In the genomic region with DNA sequence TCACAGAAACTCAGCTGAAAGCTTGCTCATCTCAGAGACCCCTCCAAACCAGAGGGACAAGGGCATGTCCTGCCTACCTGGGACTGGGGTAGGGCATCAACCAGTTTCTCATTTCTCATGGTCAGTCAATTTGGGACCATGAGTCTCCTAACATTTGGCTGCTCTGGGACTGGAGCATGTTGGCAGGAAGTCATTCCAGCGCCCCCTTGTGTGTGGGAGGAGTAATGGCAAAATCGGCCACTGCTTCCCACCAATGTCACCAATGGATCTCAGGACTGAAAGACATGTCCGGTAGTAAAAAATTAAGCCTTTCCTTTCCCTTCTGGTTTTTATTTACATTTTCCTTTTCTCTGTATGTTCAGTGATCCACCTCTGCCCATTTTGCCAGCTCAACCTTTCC, we compare ENCODE assay signal across 9 mouse cellular contexts.
A peak's percentile ranks its signal among the peaks of the same experiment; 100 is the strongest.
DNase-seq lines count a peak whose midpoint lies in the region; ATAC-seq and TF ChIP-seq lines count a peak whose summit lies in the region.
"Had no signal": no experiment of that assay in that cellular context is flagged by ENCODE, and none has a peak within 500 bp of the region (broad histone marks: within the 10 kb centered on the region; RNA-seq: fewer than 3 reads in every experiment).

No protein-coding gene starts in this region.

- intact Hi-C loops in heart, adult 2 months (cut with DNase I), result loop anchor here (1.0 kb wide), 1 partner anchor 116 kb away; no protein-coding TSS in a partner anchor
- intact Hi-C loops in gastrocnemius, postnatal 36 days (cut with DNase I), result no loop called here

- H3K9me3 ChIP-seq in stomach, postnatal 0 days (ENCODE audit: control insufficient read depth, low read length), result no peaks in the 10 kb centered on the region

- 57% methylated on average over 3 of the region's 3 CpGs for WGBS in heart, adult 2 months
- 69% methylated on average over 3 of the region's 3 CpGs for WGBS in stomach, postnatal 0 days

- no peaks in the 10 kb centered on the region for H3K4me1 ChIP-seq in heart, adult 2 months (ENCODE audit: control insufficient read depth, insufficient read depth, low read length)
- H3K4me1 ChIP-seq in stomach, postnatal 0 days (replicated peaks; ENCODE audit: control insufficient read depth, insufficient read depth), result no peaks in the 10 kb centered on the region

- no peak overlapping the region for H3K27ac ChIP-seq in heart, adult 2 months
- no peak overlapping the region for H3K27ac ChIP-seq in stomach, postnatal 0 days (replicated peaks)

- no peak overlapping the region for H3K4me3 ChIP-seq in heart, adult 2 months
- no peak overlapping the region for H3K4me3 ChIP-seq in stomach, postnatal 0 days (ENCODE audit: low read depth, low read length)

- TF ChIP-seq EP300 in heart, adult 2 months (IDR thresholded peaks at IDR 0.05; ENCODE audit: insufficient read depth, low read depth, low read length), result no peak
- TF ChIP-seq EP300 in stomach, postnatal 0 days (optimal IDR thresholded peaks at IDR 0.05), result no peak

- H3K36me3 ChIP-seq in heart, adult 2 months (ENCODE audit: control insufficient read depth, insufficient read depth, low read length), result no peaks in the 10 kb centered on the region
- H3K36me3 ChIP-seq in stomach, postnatal 0 days (ENCODE audit: control insufficient read depth, insufficient read depth, low read length), result no peaks in the 10 kb centered on the region

- H3K79me2 ChIP-seq in heart, adult 2 months (replicated peaks; ENCODE audit: control insufficient read depth, insufficient read depth, low read length), result no peaks in the 10 kb centered on the region

- no peak for ATAC-seq in stomach, postnatal 0 days (ENCODE audit: low FRiP score, low TSS enrichment)
- ATAC-seq in erythroid progenitor cell, adult 5-6 weeks (replicated peaks; ENCODE audit: low FRiP score, poor library complexity, severe bottlenecking), result no peak
- ATAC-seq: inflammation-experienced regulatory T-cells, adult 6 months had no signal

- peaks cover 2% of the 10 kb centered on the region; the same call in 1 of the 2 replicates for H3K27me3 ChIP-seq in heart, adult 2 months (ENCODE audit: control insufficient read depth, insufficient read depth, low read length)
- no peaks in the 10 kb centered on the region for H3K27me3 ChIP-seq in stomach, postnatal 0 days (ENCODE audit: control insufficient read depth, insufficient read depth, low read length)

- DNase-seq in heart, adult 2 months, result peak; percentile 31 to 50
- DNase-seq in heart, adult 8-10 months (ENCODE audit: low spot score), result no peak
- peak; percentile 6 for DNase-seq in thymus, postnatal 14 days
- DNase-seq in thymus, adult 18-20 months, result no peak
- DNase-seq in induced T-regulatory cell, adult 2 months (ENCODE audit: low read depth), result peak; percentile 29
- peak; percentile 34 for DNase-seq in stomach, postnatal 0 days (ENCODE audit: low spot score)
- no peak for DNase-seq in gastrocnemius, postnatal 36 days

- no peak for TF ChIP-seq POLR2A in heart, adult 2 months (IDR thresholded peaks at IDR 0.05; ENCODE audit: insufficient read depth, low read depth, low read length)

- no peak overlapping the region for H3K4me2 ChIP-seq in stomach, postnatal 0 days (replicated peaks; ENCODE audit: low read depth)

- TF ChIP-seq CTCF in heart, adult 2 months (IDR thresholded peaks at IDR 0.05), result peak; percentile 75
- peak; percentile 75 for TF ChIP-seq CTCF in stomach, postnatal 0 days (IDR thresholded peaks at IDR 0.05; ENCODE audit: low read depth)

- H3K9ac ChIP-seq in heart, adult 2 months (ENCODE audit: low read depth, low read length), result no peak overlapping the region
- H3K9ac ChIP-seq in stomach, postnatal 0 days (ENCODE audit: low read length), result no peak overlapping the region

Comparison
In these comparisons a context has a peak if more than half of its experiments do, and no peak if none do; other contexts are left out.
1. DNase-seq: peak in heart, adult 2 months (2 of 2), thymus, postnatal 14 days (single experiment), induced T-regulatory cell, adult 2 months (single experiment) and stomach, postnatal 0 days (single experiment); none in heart, adult 8-10 months (single experiment), thymus, adult 18-20 months (0 of 2) and gastrocnemius, postnatal 36 days (0 of 2).